Mouse (Mus musculus) liver, embryonic 11.5 days (tissue): ENCODE measurements around the gene Mbd3. TPM values are rescaled to one million over a fixed set of nuclear protein-coding genes. Genes with fewer than 3 reads are reported as not detected.

Experiments
- ATAC-seq: fragments of 200-750 bp; cut with Nextera tagmentation; replicated peaks from 2 replicates; pipeline ENCODE4 v1.8.0; 2017; ENCODE audit warnings: moderate number of reproducible peaks, mild to moderate bottlenecking, moderate TSS enrichment, moderate library complexity; ENCODE audit not compliant: low FRiP score
- DNase-seq: peaks from one replicate; pipeline ENCODE4 v3.0.0-alpha.2; 2017; ENCODE audit warnings: low spot score
- H3K27ac ChIP-seq: fragments of 300-500 bp; sonication (generic); 2 replicates; pipeline ENCODE4 v1.5.1; 2014; ENCODE audit warnings: mild to moderate bottlenecking, low read depth, low read length, control low read depth
- H3K27me3 ChIP-seq: fragments of 300-500 bp; sonication (generic); replicated peaks from 2 replicates; pipeline ENCODE4 v1.6.1; 2014; ENCODE audit warnings: low read length, mixed read lengths; ENCODE audit not compliant: control insufficient read depth, insufficient read depth
- H3K36me3 ChIP-seq: fragments of 300-500 bp; sonication (generic); 2 replicates; pipeline ENCODE4 v1.6.1; 2014; ENCODE audit warnings: mild to moderate bottlenecking, low read length, moderate library complexity, mixed read lengths; ENCODE audit not compliant: control insufficient read depth, insufficient read depth
- H3K4me1 ChIP-seq: fragments of 300-500 bp; sonication (generic); replicated peaks from 2 replicates; pipeline ENCODE4 v1.6.1; 2014; ENCODE audit warnings: low read length, mixed read lengths; ENCODE audit not compliant: control insufficient read depth, insufficient read depth
- H3K4me2 ChIP-seq: fragments of 300-500 bp; sonication (generic); 2 replicates; pipeline ENCODE4 v1.6.1; 2014; ENCODE audit warnings: mild to moderate bottlenecking, control low read depth, moderate library complexity
- H3K4me3 ChIP-seq: fragments of 300-500 bp; sonication (generic); 2 replicates; pipeline ENCODE4 v1.5.1; 2014; ENCODE audit warnings: low read depth, low read length, control low read depth
- H3K9ac ChIP-seq: fragments of 300-500 bp; sonication (generic); 2 replicates; pipeline ENCODE4 v1.6.1; 2014; ENCODE audit warnings: low read depth, low read length, control low read depth
- H3K9me3 ChIP-seq: fragments of 300-500 bp; sonication (generic); 2 replicates; pipeline ENCODE4 v1.6.1; 2016; ENCODE audit warnings: low read length, inconsistent platforms, mixed read lengths; ENCODE audit not compliant: control insufficient read depth
- WGBS: fragments of 180-500 bp; shearing (Covaris S2); extraction: QIAGEN DNeasy Blood & Tissue Kit; methylation state at CpG from one replicate; pipeline ENCODE4 v1.1.7; 2014; 5-methylcytosine and 5-hydroxymethylcytosine counted together
- polyA plus RNA-seq: library from polyadenylated mRNA; unstranded; fragments of >200 nt; fragmentation: Nextera tagmentation; extraction: Ambion mirVana; gene quantifications from 2 replicates; pipeline ENCODE4 v1.2.1, GENCODE M21; 2014

Mbd3 gene
- 174 and 175 TPM in 2 replicates for polyA plus RNA-seq

- Histone ChIP-seq H3K9me3 (no peaks in the 10 kb centered on the region), H3K4me3 (peak within 1 kb of the TSS; percentile 77), H3K9ac (peak within 1 kb of the TSS; percentile 90), H3K27me3 (no peaks in the 10 kb centered on the region), H3K27ac (peak within 1 kb of the TSS; percentile 99), H3K4me2 (peak within 1 kb of the TSS; percentile 97), H3K4me1 (peaks cover 29% of the 10 kb centered on the region), H3K36me3 (peaks cover 35% of the 10 kb centered on the region)
- ATAC-seq (peak; percentile 93), DNase-seq (peak; percentile 98)
- WGBS: under 1% methylated on average over 76 of the region's 82 CpGs
These were observed at the start of gene Mbd3 for GRCm38 (mm10) chr10:80399191-80399972. TSS of gene Mbd3 (minus strand) at chr10:80399550.

- H3K4me3 ChIP-seq: peak overlapping the region; percentile 17; the same call in 1 of the 2 replicates
- WGBS: 6% methylated on average over 26 of the region's 26 CpGs
- DNase-seq: peak; percentile 72
- no peaks in the 10 kb centered on the region for H3K36me3 ChIP-seq
- peaks cover 34% of the 10 kb centered on the region for H3K4me1 ChIP-seq
- H3K27me3 ChIP-seq: peaks cover 6% of the 10 kb centered on the region
- peak overlapping the region; percentile 50 for H3K4me2 ChIP-seq
- peak overlapping the region; percentile 5; the same call in 1 of the 2 replicates for H3K9ac ChIP-seq
- no peaks in the 10 kb centered on the region for H3K9me3 ChIP-seq
- no peak overlapping the region for H3K27ac ChIP-seq
- peak; percentile 50 for ATAC-seq
These were observed 46.7 kb upstream of the Mbd3 start for GRCm38 (mm10) chr10:80445898-80446601.

- DNase-seq (no peak), ATAC-seq (no peak)
- 30% methylated on average over 1 of the region's 1 CpGs for WGBS
- Histone ChIP-seq H3K9ac (no peak overlapping the region), H3K4me3 (no peak overlapping the region), H3K36me3 (no peaks in the 10 kb centered on the region), H3K27ac (no peak overlapping the region), H3K4me1 (peaks cover 27% of the 10 kb centered on the region), H3K27me3 (peaks cover 6% of the 10 kb centered on the region), H3K4me2 (no peak overlapping the region), H3K9me3 (no peaks in the 10 kb centered on the region)
These were observed 45.7 kb upstream of the Mbd3 start for GRCm38 (mm10) chr10:80445052-80445451.

- Histone ChIP-seq H3K9me3 (no peaks in the 10 kb centered on the region), H3K36me3 (no peaks in the 10 kb centered on the region), H3K4me1 (peaks cover 27% of the 10 kb centered on the region), H3K4me2 (no peak overlapping the region), H3K27ac (0 out of 2 replicates have a peak overlapping the region, but pooled peaks have one; percentile 13), H3K9ac (no peak overlapping the region), H3K4me3 (no peak overlapping the region), H3K27me3 (peaks cover 6% of the 10 kb centered on the region)
- no peak for ATAC-seq
- 43% methylated on average over 5 of the region's 5 CpGs for WGBS
- no peak for DNase-seq
These were observed 45.1 kb upstream of the Mbd3 start for GRCm38 (mm10) chr10:80444339-80445045.

GRCm38 (mm10) chr10:80443575-80444278, 44.4 kb upstream of the Mbd3 start:
- peaks cover 25% of the 10 kb centered on the region for H3K4me1 ChIP-seq
- no peaks in the 10 kb centered on the region for H3K36me3 ChIP-seq
- 0 out of 2 replicates have a peak overlapping the region, but pooled peaks have one; percentile 13 for H3K27ac ChIP-seq
- no peaks in the 10 kb centered on the region for H3K9me3 ChIP-seq
- H3K4me2 ChIP-seq: no peak overlapping the region
- ATAC-seq (no peak), DNase-seq (no peak)
- no peak overlapping the region for H3K4me3 ChIP-seq
- H3K27me3 ChIP-seq: peaks cover 6% of the 10 kb centered on the region
- no peak overlapping the region for H3K9ac ChIP-seq
- WGBS: 72% methylated on average over 8 of the region's 8 CpGs

GRCm38 (mm10) chr10:80442989-80443388, 43.6 kb upstream of the Mbd3 start:
- peaks cover 6% of the 10 kb centered on the region for H3K27me3 ChIP-seq
- DNase-seq (no peak), ATAC-seq (no peak)
- H3K9ac ChIP-seq: no peak overlapping the region
- H3K4me1 ChIP-seq: peaks cover 20% of the 10 kb centered on the region
- no peak overlapping the region for H3K4me3 ChIP-seq
- H3K9me3 ChIP-seq: no peaks in the 10 kb centered on the region
- H3K4me2 ChIP-seq: no peak overlapping the region
- no peaks in the 10 kb centered on the region for H3K36me3 ChIP-seq
- no peak overlapping the region for H3K27ac ChIP-seq
- 48% methylated on average over 2 of the region's 2 CpGs for WGBS

- no peaks in the 10 kb centered on the region for H3K36me3 ChIP-seq
These were observed 42.2 kb upstream of the Mbd3 start for GRCm38 (mm10) chr10:80441598-80441997.

GRCm38 (mm10) chr10:80440031-80440430, 40.7 kb upstream of the Mbd3 start:
- Histone ChIP-seq H3K27me3 (peaks cover 3% of the 10 kb centered on the region; the same call in 1 of the 2 replicates), H3K4me3 (no peak overlapping the region), H3K4me2 (no peak overlapping the region), H3K36me3 (no peaks in the 10 kb centered on the region), H3K9me3 (no peaks in the 10 kb centered on the region), H3K9ac (no peak overlapping the region), H3K4me1 (peaks cover 22% of the 10 kb centered on the region), H3K27ac (no peak overlapping the region)
- DNase-seq (no peak), ATAC-seq (no peak)

More at GRCm38 (mm10) chr10:80441598-80441997, 42.2 kb upstream of the Mbd3 start:
- H3K4me2 ChIP-seq: no peak overlapping the region
- WGBS: 54% methylated on average over 8 of the region's 8 CpGs
- H3K9me3 ChIP-seq: no peaks in the 10 kb centered on the region
- peaks cover 6% of the 10 kb centered on the region for H3K27me3 ChIP-seq
- ATAC-seq: no peak
- no peak for DNase-seq
- H3K27ac ChIP-seq: no peak overlapping the region
- peaks cover 19% of the 10 kb centered on the region for H3K4me1 ChIP-seq
- no peak overlapping the region for H3K9ac ChIP-seq
- H3K4me3 ChIP-seq: no peak overlapping the region
